Mouse (Mus musculus) cerebellum, adult 2 months (tissue): ENCODE data around the gene Anks3.

Experiments
- CTCF ChIP-seq: fragments of 200-500 bp; IDR thresholded peaks from 2 replicates; pipeline ENCODE4 v1.5.1; 2011; ENCODE audit warnings: low read depth, mild to moderate bottlenecking, control low read depth, low read length, moderate library complexity, borderline replicate concordance; ENCODE audit not compliant: insufficient read depth
- POLR2A ChIP-seq: fragments of 200-500 bp; IDR thresholded peaks from 2 replicates; pipeline ENCODE4 v1.6.1; 2011; ENCODE audit warnings: low read length, control low read depth, borderline replicate concordance; ENCODE audit not compliant: insufficient read depth

DNA sequence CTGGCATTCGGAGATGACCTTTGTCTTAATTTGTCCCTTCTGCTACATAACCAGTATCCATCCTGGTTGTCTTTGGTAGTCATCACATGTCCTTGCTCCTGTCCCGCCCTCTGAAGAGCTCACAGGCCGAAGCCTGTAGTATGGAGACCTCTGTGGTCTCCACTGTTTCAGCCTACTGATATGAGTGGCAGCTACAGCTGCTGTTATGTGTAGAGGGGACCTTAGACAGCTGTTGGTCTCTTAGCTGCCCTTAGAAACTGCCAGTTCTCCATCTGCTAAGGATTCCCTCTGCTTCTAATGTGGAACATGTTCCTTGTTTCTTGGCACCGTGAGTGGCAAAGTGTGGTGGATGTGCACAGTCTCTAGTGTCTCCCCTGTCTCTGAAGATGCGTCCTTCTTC is 40.0 kb downstream of the Anks3 start:
- TF ChIP-seq POLR2A (no peak), CTCF (no peak)
